Mouse (Mus musculus) megakaryocyte-erythroid progenitor cell, adult 5-6 weeks (primary cell): ENCODE results near the gene Sema5b. TPM values are rescaled to one million over a fixed set of nuclear protein-coding genes. Genes with fewer than 3 reads are reported as not detected.

Experiments used
- ATAC-seq: replicated peaks from 2 replicates; pipeline ENCODE4 v1.8.0; 2016; ENCODE audit warnings: mild to moderate bottlenecking, inconsistent platforms; ENCODE audit not compliant: severe bottlenecking, poor library complexity, low FRiP score, low TSS enrichment
- total RNA-seq, 2 experiments: library from RNA; stranded (forward) in 1 of 2; stranded (reverse) in 1 of 2; fragments of 200-1000, 215-1000 nt in 1 of 2; fragments of >200 nt in 1 of 2; fragmentation: Nextera tagmentation in 1 of 2; gene quantifications; 2 replicates each; pipeline ENCODE4 v1.2.3; 2014 to 2017

Gene Sema5b
- total RNA-seq, 2 experiments from 2014 or later = not detected

DNA sequence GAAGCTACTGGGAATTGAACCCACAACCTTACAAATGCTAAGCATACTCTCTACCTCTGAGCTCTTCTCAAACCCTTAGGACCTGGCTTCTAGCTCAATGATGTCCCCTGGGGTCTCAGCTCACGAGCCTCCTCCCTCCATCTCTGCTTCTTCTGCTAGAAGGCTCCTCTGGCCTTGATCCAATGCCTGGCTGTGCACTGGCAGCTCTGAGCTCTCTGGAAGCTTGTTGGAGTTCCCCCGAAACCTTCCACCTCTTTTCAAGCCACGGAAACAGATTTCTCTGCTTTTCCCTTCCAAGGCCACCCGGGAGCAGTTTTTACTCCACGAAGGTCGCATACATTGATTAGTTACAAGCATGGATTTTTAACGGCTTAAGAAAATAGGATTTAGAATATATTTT, 145.5 kb downstream of the Sema5b start:
- no peak for ATAC-seq

DNA sequence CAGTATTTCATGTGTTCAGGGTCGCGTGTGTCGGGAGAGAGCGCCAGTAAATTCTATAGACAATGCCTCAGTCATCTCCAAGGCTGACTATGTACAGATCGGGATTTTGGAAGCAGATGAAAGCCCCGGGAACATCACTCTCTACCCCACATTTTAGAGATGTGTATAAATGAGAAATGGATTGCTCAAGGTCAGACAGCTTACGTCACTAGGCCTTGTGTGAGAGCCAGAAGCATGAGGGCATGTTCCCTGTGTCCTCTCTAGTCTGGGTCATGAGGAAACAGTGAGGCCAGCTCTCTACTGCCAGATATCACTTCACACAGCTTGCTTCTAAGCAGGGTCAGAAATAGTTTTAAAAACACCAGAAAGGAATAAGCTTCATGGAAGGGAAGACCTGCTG, 150.7 kb downstream of the Sema5b start:
- ATAC-seq = no peak

DNA sequence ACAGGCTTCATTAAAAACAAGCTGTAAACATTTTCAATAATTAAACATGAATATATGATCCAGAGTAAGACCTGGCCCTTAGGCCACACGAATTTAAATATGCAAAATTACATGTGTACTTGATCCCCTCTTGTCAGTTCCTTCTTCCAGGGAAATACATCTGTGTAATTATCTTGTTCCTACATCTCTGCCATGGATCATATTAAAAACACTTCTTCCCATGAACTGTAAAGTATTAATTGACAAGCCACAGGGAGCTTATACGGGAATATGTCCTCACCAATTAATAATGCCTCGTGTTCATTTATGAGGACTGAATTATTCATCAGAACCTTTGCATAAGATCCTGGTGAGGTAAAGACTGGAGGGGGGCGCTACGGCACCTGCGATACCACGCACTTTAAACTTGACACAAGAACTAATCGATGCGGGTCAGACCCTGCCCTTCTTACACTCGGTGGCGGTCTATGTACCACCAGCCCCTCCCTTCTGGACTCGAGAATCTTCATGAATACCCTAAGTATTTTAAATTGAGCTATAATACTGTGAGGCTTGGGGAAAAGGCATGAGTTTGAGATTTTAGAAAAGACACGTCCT, 153.4 kb downstream of the Sema5b start:
- no peak for ATAC-seq

DNA sequence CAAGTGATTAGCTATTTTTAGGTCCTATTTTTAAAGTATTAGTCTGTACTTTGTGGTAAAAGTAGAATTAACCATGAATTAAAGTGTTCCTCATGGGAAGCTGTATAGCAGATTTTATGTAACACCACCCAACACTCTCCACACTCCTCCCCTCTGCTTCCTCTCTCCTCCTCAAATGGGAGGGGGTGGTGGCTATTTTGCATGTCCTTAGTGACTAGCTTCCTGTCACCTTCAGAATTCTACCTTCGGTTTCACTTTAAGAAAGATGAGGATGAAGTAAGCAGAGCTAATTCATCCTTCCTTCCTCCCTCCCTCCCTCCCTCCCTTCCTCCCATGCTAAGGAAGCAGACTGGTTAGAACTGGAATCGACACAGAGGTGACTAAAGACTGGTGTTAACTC, 155.2 kb downstream of the Sema5b start:
- ATAC-seq = no peak

DNA sequence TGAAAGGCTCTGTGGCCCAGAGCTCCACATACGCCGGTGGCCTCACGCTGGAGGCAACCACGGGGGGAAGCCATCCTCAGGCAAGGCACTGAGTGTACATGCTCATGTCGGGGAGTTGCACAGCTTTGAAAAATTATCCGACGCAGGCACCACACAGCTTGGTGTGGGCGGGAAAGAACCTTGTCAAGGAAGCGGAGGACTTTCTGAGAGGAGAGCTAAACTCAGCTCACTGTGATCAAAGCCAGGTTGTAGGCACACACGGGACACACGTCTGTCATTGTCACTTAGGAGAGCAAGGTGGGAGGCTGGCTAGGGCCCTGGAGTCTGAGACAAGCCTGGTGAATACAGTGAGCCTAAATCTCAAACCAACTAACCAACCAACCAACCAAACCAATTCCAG, 160.9 kb downstream of the Sema5b start:
- no peak for ATAC-seq

DNA sequence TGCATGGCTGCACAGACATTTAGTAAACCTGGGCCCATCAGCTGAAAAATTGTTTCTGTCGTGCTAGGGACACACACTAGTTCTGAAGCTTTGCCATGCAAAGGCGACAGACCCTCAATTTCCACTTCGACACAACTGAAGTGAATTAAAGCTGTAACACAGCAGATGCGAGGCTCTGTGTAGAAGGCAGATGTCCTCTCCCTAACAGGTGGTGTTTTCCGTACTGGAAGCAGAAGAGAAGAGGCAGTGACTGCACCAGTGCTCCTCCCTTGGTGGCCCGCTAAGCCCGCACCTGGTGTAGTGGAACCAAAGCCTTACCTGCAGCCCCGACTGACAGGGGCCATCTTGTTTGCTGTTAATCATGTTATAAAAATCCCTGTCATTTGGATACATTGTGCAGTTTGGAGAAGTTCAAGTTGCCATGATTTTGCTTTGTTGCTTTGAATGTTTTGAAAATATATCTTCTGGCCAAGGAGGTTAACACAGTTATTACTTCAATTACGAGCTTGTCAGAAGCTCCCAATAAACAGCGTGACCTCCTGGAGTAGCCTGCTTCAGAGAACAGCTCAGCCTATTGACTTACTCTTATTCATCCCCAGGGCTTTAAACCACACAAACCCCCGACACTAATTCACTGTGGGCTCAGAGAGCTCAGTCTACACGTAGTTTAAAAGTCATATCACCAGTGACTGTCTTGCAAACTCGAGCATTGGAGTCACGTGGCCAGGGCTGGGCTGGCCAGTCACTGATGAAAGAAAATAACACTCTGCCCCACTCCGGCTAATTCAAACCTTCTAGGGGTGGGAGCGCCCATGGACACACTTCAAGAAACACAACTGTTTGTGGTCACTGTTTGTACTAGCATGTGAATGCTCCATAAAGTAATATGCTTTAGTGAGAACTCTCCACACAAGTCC, 163.1 kb downstream of the Sema5b start:
- no peak for ATAC-seq

DNA sequence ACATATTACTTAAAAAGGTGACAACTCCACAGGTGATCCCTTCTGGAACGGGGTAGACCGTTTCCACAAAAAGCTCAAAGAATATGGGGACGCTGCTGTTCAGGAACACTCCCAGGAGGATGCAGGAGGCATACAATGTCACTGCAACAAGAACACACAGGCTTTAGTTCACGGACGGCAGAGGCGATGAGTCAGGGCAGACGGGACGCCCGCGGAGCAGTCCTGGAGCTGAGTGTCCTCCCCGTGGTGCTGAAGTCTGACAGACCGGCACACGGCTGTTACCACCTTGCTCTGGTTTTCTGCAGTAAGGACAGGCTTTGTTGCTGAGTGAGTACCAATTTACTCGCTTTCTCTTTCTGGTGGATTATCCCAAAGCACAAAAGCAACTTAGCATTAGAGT, 163.9 kb downstream of the Sema5b start:
- no peak for ATAC-seq

DNA sequence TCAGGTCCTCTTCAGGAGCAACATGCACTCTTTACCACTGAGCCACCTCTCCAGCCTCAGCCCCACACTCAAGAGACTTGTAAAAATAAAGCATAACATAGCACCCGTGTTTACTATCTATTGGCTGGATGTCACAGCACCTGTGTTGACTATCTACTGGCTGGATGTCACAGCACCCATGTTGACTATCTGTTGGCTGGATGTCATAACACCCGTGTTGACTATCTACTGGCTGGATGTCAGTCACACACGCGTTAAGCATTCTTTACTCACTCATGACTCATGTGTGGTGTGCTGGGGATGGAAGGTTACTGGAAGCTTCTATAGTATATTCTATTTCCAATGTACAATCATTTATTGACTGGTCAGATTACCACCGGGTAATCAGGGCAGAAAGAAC, 166.1 kb downstream of the Sema5b start:
- no peak for ATAC-seq

DNA sequence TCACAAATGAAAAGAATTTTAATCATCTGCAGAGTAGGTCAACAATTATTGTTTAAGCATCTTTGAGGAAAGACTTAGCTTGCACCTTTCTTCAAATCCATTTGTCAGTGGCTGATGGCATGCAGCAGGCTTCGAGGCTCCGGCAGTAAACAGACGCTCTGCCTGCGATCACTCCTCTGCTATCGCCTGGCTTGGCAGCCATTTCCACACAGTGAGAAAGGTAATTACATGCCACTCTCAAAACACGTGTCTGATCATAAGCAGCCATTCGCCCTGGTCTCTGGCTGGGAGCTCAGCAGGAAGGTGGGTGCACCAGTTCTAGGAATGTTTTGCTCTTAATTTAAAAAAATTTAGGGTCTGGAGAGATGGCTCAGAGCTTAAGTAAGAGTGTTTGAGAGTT, 170.1 kb downstream of the Sema5b start:
- no peak for ATAC-seq

DNA sequence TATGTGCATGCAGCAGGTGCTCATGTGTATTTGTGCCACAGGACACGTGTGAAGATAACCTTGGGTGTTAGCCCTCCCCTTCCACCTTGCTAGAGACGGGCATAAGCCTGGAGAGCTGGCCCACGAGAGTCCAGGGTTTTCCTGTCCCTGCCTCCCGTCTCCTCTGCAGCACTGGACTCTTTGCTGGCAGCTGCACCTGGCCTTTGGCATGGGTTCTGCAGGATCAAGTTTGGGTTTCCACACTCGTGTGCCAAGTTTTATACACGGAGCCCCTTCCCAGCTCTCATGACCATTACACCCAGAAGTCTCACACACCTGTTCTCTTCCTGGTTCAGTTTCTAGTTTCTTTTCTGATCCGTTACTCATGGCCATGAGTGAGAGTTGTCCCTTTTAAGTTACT, 172.7 kb downstream of the Sema5b start:
- ATAC-seq = no peak

Other genes with a start within 250 kb of the Sema5b start
- 9.8 and 13.7 TPM in 2 replicates for gene Sec22a, start 177.2 kb upstream of the Sema5b start, total RNA-seq (2014; fragmentation: Nextera tagmentation)
- 8.5 and 16.2 TPM in 2 replicates for gene Sec22a, start 177.2 kb upstream of the Sema5b start, total RNA-seq (2017)
- 2.5 and 4.7 TPM in 2 replicates for gene Pdia5, start 50.3 kb upstream of the Sema5b start, total RNA-seq (2014; fragmentation: Nextera tagmentation)
- 2.3 TPM in 1 of 2 replicates, not detected in the other for gene Pdia5, start 50.3 kb upstream of the Sema5b start, total RNA-seq (2017)
- 2.1 and 5.3 TPM in 2 replicates for gene Dirc2, start 228.2 kb downstream of the Sema5b start, total RNA-seq (2014; fragmentation: Nextera tagmentation)
- 1.2 and 5.1 TPM in 2 replicates for gene Dirc2, start 228.2 kb downstream of the Sema5b start, total RNA-seq (2017)
- gene Hspbap1, start 229.2 kb downstream of the Sema5b start, total RNA-seq (2014; fragmentation: Nextera tagmentation) = 7.2 and 8.0 TPM in 2 replicates
- 5.9 and 6.1 TPM in 2 replicates for gene Hspbap1, start 229.2 kb downstream of the Sema5b start, total RNA-seq (2017)